8 mouse cellular contexts compared by ENCODE assay signal in the genomic region with DNA sequence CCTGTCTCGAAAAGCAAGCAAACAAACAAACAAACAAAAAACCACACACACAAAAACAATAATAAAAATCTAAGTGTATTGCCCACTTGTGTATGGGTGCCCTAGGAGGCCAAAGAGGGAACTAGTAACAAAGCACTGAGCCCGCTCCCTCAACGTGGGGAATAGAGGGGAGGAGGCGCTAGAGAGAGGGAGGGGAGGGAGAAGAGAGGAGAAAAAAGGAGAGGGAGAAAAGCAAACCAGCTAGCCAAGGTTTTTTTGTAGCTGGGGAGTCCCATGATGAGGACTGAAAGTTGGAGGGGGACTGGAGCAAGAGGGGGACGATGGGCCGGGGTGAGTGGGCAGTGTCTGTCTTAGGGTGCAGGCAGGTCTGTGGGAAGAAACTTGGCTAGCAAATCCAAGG. TPM values are rescaled to one million over a fixed set of nuclear protein-coding genes. Genes with fewer than 3 reads are reported as not detected.
DNase-seq lines count a peak whose midpoint lies in the region; ATAC-seq and TF ChIP-seq lines count a peak whose summit lies in the region.

No protein-coding gene starts in this region.

- H3K4me1 ChIP-seq in heart, embryonic 12.5 days (replicated peaks) = peaks cover 38% of the 10 kb centered on the region
- peaks cover 4 to 8% of the 10 kb centered on the region in 2 experiments; a peak in 3 of 4 replicates for H3K4me1 ChIP-seq in ES-E14 (ENCODE audit: control insufficient read depth in 2 of 2, insufficient read depth in 2 of 2, low read length in 2 of 2, poor library complexity in 1 of 2)
- peaks cover 50% of the 10 kb centered on the region for H3K4me1 ChIP-seq in forebrain, embryonic 12.5 days

- peak overlapping the region; percentile 96 for H3K4me3 ChIP-seq in heart, embryonic 12.5 days
- peak overlapping the region; percentile 83 to 88 for H3K4me3 ChIP-seq in ES-E14 (ENCODE audit: insufficient read depth in 1 of 2, low read depth in 1 of 2, low read length in 2 of 2, poor library complexity in 1 of 2, severe bottlenecking in 1 of 2)
- H3K4me3 ChIP-seq in forebrain, embryonic 12.5 days (replicated peaks) = peak overlapping the region; percentile 94

- no peak for DNase-seq in heart, adult 11 months
- DNase-seq in ES-E14 (ENCODE audit: low read depth, low spot score) (peak; percentile 46), liver (peak; percentile 64)
- peak; percentile 29 for DNase-seq in splenic B cell, adult 2 months (ENCODE audit: low read depth, low spot score)
- no peak for DNase-seq in adrenal gland, postnatal 10 days
- DNase-seq in left cerebral cortex, adult 18-20 months (ENCODE audit: low spot score in 2 of 2) = no peak

- H3K36me3 ChIP-seq in heart, embryonic 12.5 days = 0 out of 2 replicates have a peak, but pooled peaks cover 3% of the 10 kb centered on the region
- no peaks in the 10 kb centered on the region; the same call in none of the 2 replicates for H3K36me3 ChIP-seq in ES-E14 (ENCODE audit: control insufficient read depth, insufficient read depth, low read length, poor library complexity, severe bottlenecking)
- no peaks in the 10 kb centered on the region for H3K36me3 ChIP-seq in forebrain, embryonic 12.5 days (replicated peaks)
- H3K36me3 ChIP-seq in splenic B cell, adult 2 months (ENCODE audit: control insufficient read depth, insufficient read depth, low read length, poor library complexity, severe bottlenecking) = no peaks in the 10 kb centered on the region

- WGBS in heart, embryonic 12.5 days = 8% methylated on average over 6 of the region's 6 CpGs
- WGBS in forebrain, embryonic 12.5 days = 6% methylated on average over 6 of the region's 6 CpGs

- ATAC-seq in heart, embryonic 12.5 days (ENCODE audit: insufficient number of reproducible peaks, low FRiP score) = no peak
- peak; percentile 44 for ATAC-seq in forebrain, embryonic 12.5 days (ENCODE audit: low FRiP score)

- no peaks in the 10 kb centered on the region for H3K9me3 ChIP-seq in heart, embryonic 12.5 days (replicated peaks)
- no peaks in the 10 kb centered on the region for H3K9me3 ChIP-seq in ES-E14 (ENCODE audit: control insufficient read depth, insufficient read depth, low read depth, low read length)
- H3K9me3 ChIP-seq in forebrain, embryonic 12.5 days = no peaks in the 10 kb centered on the region

- peak overlapping the region; percentile 99 for H3K27ac ChIP-seq in heart, embryonic 12.5 days (ENCODE audit: poor library complexity, severe bottlenecking)
- peak overlapping the region; percentile 97 for H3K27ac ChIP-seq in ES-E14 (ENCODE audit: insufficient read depth, low read depth, low read length, poor library complexity, severe bottlenecking)
- H3K27ac ChIP-seq in forebrain, embryonic 12.5 days = peak overlapping the region; percentile 99

- no peaks in the 10 kb centered on the region for H3K27me3 ChIP-seq in heart, embryonic 12.5 days (replicated peaks)
- no peaks in the 10 kb centered on the region for H3K27me3 ChIP-seq in forebrain, embryonic 12.5 days
- H3K27me3 ChIP-seq in splenic B cell, adult 2 months (ENCODE audit: control insufficient read depth, insufficient read depth, low read length, poor library complexity, severe bottlenecking) = no peaks in the 10 kb centered on the region

- in situ Hi-C loops in ES-E14 (cut with MboI; ENCODE audit: low sequenced_read_pairs in 2 of 2, unreplicated experiment in 2 of 2) = no loop called here

- peak overlapping the region; percentile 92 for H3K4me2 ChIP-seq in heart, embryonic 12.5 days
- H3K4me2 ChIP-seq in forebrain, embryonic 12.5 days = peak overlapping the region; percentile 81

- H3K9ac ChIP-seq in heart, embryonic 12.5 days = peak overlapping the region; percentile 90
- peak overlapping the region; percentile 97 for H3K9ac ChIP-seq in ES-E14 (ENCODE audit: insufficient read depth, low read depth, low read length, poor library complexity, severe bottlenecking)
- peak overlapping the region; percentile 97 for H3K9ac ChIP-seq in forebrain, embryonic 12.5 days

TF ChIP-seq in ES-E14, 5 proteins besides CTCF, POLR2A, EP300 and RAD21:
- TF ChIP-seq ZNF384 (IDR thresholded peaks at IDR 0.05; ENCODE audit: low read depth, low read length) (no peak), CHD2 (IDR thresholded peaks at IDR 0.05; ENCODE audit: low read depth, low read length) (no peak), MAFK (IDR thresholded peaks at IDR 0.05; ENCODE audit: insufficient read depth, low read depth, low read length) (no peak)

RNA-seq across cellular contexts. Expression of a gene that starts 0.5 kb away (rescaled TPM):
- polyA plus RNA-seq in heart, embryonic 12.5 days (2016; fragmentation: Nextera tagmentation; extraction: Ambion mirVana) = 178 and 189 TPM in 2 replicates
- total RNA-seq in ES-E14 (2012; rRNA removed) = 167 and 178 TPM in 2 replicates
- polyA plus RNA-seq in forebrain, embryonic 12.5 days (2016; fragmentation: Nextera tagmentation; extraction: Ambion mirVana) = 411 and 417 TPM in 2 replicates
- 100 to 1,000 TPM in 1 of 2 experiments, 10 to 100 TPM in 1; 94.0 to 117 TPM for total RNA-seq in adrenal gland, postnatal 10 days (2021)
- total RNA-seq in left cerebral cortex, adult 18-20 months (2021) = 10 to 100 TPM; 72.3 to 76.1 TPM

RNA-seq across cellular contexts. Expression of a gene that starts 18.6 kb away (rescaled TPM):
- polyA plus RNA-seq in heart, embryonic 12.5 days (2016; fragmentation: Nextera tagmentation; extraction: Ambion mirVana) = 124 and 131 TPM in 2 replicates
- total RNA-seq in ES-E14 (2012; rRNA removed) = 27.6 and 35.4 TPM in 2 replicates
- polyA plus RNA-seq in forebrain, embryonic 12.5 days (2016; fragmentation: Nextera tagmentation; extraction: Ambion mirVana) = 196 and 199 TPM in 2 replicates
- total RNA-seq in adrenal gland, postnatal 10 days (2021) = 100 to 1,000 TPM in 1 of 2 experiments, 10 to 100 TPM in 1; 98.7 to 149 TPM
- 10 to 100 TPM; 39.6 to 52.7 TPM for total RNA-seq in left cerebral cortex, adult 18-20 months (2021)

RNA-seq across cellular contexts. Expression of a gene that starts 40.1 kb away (rescaled TPM):
- 0.46 and 0.70 TPM in 2 replicates for polyA plus RNA-seq in heart, embryonic 12.5 days (2016; fragmentation: Nextera tagmentation; extraction: Ambion mirVana)
- 0.04 and 0.05 TPM in 2 replicates for total RNA-seq in ES-E14 (2012; rRNA removed)
- polyA plus RNA-seq in forebrain, embryonic 12.5 days (2016; fragmentation: Nextera tagmentation; extraction: Ambion mirVana) = 0.32 and 0.36 TPM in 2 replicates
- 1 to 10 TPM; 2.4 to 3.9 TPM for total RNA-seq in adrenal gland, postnatal 10 days (2021)
- total RNA-seq in left cerebral cortex, adult 18-20 months (2021) = not detected

Comparison
In these comparisons a context has a peak if more than half of its experiments do, and no peak if none do; other contexts are left out.
1. DNase-seq: peak in ES-E14 (single experiment), liver (single experiment) and splenic B cell, adult 2 months (single experiment); none in heart, adult 11 months (single experiment), adrenal gland, postnatal 10 days (single experiment) and left cerebral cortex, adult 18-20 months (0 of 2).
2. Peak in every context shown above with its lines, with median percentiles within 50 percentile points of each other: H3K27ac ChIP-seq, H3K4me3 ChIP-seq and H3K9ac ChIP-seq.